Mouse (Mus musculus) bone marrow macrophage, adult 2 months (primary cell): Measurements from ENCODE around the gene Cdkl3. TPM values are rescaled to one million over a fixed set of nuclear protein-coding genes. Genes with fewer than 3 reads are reported as not detected.
A peak's percentile ranks its signal among the peaks of the same experiment; 100 is the strongest.

ENCODE experiments used
- H3K27ac ChIP-seq: 2 replicates; pipeline ENCODE4 v1.5.1; 2012; ENCODE audit warnings: low read depth, low read length; ENCODE audit not compliant: insufficient read depth
- H3K4me1 ChIP-seq: 2 replicates; pipeline ENCODE4 v1.6.1; 2012; ENCODE audit warnings: low read length; ENCODE audit not compliant: control insufficient read depth, insufficient read depth
- H3K4me3 ChIP-seq: 2 replicates; pipeline ENCODE4 v1.5.1; 2012; ENCODE audit warnings: mild to moderate bottlenecking, low read length, moderate library complexity; ENCODE audit not compliant: insufficient read depth
- CTCF ChIP-seq: IDR thresholded peaks from 2 replicates; pipeline ENCODE4 v1.5.1; 2012; ENCODE audit warnings: low read depth, mild to moderate bottlenecking, low read length, moderate library complexity
- POLR2A ChIP-seq: IDR thresholded peaks from 2 replicates; pipeline ENCODE4 v1.6.1; 2012; ENCODE audit warnings: mild to moderate bottlenecking, low read depth, low read length, borderline replicate concordance
- polyA plus RNA-seq: library from polyadenylated mRNA; stranded (reverse); fragments of >200 nt; gene quantifications from 2 replicates; pipeline ENCODE4 v1.2.4, GENCODE M21; 2012; ENCODE audit not compliant: missing spikeins, insufficient read depth, insufficient read length

The Cdkl3 gene
- polyA plus RNA-seq, 1 experiment, result 0.86 TPM

DNA sequence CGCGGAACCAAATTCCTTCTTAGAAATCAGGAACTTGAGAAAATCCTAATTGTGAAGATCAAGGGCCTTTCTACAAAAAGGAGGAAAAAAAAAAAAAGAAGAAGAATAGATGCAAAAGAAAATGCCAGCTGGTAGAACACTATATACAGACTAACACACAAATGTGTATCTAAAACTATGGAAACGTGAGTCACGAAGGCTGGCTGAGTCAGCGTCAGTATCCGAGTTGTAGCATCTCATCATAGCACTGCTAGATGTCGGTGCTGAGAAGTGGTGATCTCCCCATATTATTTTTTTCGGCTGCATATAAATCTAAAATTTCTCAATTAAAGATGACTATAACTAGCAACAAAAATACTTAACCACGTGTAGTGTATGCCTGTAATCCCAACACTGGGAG is 87.2 kb downstream of the Cdkl3 start:
- TF ChIP-seq POLR2A, result no peak
- TF ChIP-seq CTCF, result no peak
- Histone ChIP-seq H3K4me3 (no peak overlapping the region), H3K27ac (no peak overlapping the region), H3K4me1 (peaks cover 11% of the 10 kb centered on the region)

DNA sequence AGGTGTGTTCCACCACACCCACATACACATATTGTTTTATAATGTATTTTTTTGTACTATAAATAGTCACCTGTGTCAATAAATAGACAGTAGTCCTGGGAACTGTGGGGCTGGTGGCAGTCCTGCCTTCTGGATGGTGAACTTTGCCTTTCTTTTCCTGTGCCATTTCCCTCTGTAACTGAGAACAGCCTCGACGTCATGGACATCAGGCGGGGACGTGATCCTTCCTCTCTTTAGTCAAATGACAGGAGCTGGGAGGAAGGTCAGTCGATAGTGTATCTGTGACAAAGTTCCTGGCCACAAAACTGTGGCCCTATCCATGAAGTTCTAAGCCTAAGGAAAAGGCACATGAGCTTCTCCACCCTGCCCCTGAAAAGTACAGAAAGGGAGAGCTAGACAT is 90.5 kb downstream of the Cdkl3 start:
- Histone ChIP-seq H3K4me3 (no peak overlapping the region), H3K27ac (no peak overlapping the region), H3K4me1 (peaks cover 14% of the 10 kb centered on the region)
- TF ChIP-seq POLR2A (no peak), CTCF (no peak)

DNA sequence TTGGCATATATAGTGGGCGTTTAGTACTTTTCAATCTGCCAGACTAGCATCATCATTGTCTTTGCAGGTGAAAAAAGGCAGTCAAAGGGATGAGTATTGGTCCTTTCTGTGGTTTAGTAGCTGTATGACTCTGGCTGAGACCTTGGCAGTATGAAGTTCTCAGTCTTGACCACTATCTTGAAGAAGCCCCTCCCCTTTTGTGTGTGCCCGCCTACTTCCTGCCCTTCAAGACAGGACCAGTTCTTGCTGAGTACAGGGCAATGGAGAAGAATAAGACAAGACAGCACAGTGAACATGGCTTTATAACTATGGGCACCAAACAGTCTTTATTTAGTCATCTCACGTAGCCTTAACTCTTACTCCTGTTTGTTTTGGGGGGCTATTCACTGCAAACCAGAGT is 93.0 kb downstream of the Cdkl3 start:
- H3K4me1 ChIP-seq, result peaks cover 24% of the 10 kb centered on the region
- no peak overlapping the region for H3K4me3 ChIP-seq
- TF ChIP-seq POLR2A (no peak), CTCF (no peak)
- H3K27ac ChIP-seq, result no peak overlapping the region

DNA sequence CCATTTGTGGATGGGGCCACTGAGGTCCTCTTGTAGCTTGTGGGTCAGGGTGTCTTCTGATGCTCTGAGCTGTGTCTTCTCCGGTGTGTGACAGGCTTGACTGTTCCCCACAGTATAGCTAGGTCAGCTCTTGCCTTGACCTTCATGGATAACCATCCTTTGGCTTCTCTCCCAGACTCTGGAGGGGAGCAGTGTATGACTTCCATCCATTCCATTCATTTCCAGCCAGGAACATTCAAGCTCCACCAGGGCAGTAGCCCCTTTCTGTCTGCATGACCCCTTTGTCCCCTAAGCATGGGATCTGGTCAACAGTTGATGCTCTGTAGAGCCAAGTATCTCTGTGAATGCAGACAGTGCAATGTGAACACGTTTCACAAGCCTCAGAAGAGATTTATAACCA is 93.6 kb downstream of the Cdkl3 start:
- no peak for TF ChIP-seq CTCF
- no peak for TF ChIP-seq POLR2A
- Histone ChIP-seq H3K4me1 (peaks cover 24% of the 10 kb centered on the region), H3K4me3 (no peak overlapping the region), H3K27ac (peak overlapping the region; percentile 82)

DNA sequence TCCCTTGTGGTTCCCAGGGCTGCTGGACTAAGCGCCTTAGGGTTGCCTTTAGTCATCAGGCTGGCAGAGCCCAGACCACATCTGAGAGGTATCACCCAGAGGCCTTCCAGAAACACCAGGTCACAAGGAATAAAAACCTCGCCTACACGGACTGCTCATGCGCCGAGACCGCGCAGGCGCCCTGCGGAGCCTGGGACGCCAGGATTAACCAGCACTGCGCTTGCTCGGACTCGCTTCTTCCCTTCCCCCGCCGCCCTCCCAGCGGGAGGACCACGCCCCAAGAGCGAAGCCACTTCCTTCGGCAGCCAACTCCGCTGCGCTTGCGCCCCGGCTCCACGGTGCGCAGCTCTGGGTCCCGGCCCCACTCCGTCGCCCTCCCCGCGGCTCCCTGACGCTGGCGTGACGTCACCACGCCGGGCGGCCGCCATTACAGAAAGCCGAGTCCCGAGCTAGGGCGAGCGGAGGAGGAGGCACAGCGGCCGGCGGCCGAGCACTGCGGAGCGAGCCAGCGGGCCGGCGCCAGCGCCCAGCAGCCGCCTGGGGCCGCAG is 94.5 kb downstream of the Cdkl3 start, which contains the start of gene Ppp2ca:
Gene Ppp2ca (plus strand): TSS at position 284 of the 549 bp plus-strand sequence.
- peak within 1 kb of the TSS; percentile 81 for H3K4me3 ChIP-seq
- TF ChIP-seq CTCF (no peak), POLR2A (no peak; the same call in 1 of the 2 replicates)
- H3K4me1 ChIP-seq, result peaks cover 29% of the 10 kb centered on the region
- H3K27ac ChIP-seq, result peak within 1 kb of the TSS; percentile 82

DNA sequence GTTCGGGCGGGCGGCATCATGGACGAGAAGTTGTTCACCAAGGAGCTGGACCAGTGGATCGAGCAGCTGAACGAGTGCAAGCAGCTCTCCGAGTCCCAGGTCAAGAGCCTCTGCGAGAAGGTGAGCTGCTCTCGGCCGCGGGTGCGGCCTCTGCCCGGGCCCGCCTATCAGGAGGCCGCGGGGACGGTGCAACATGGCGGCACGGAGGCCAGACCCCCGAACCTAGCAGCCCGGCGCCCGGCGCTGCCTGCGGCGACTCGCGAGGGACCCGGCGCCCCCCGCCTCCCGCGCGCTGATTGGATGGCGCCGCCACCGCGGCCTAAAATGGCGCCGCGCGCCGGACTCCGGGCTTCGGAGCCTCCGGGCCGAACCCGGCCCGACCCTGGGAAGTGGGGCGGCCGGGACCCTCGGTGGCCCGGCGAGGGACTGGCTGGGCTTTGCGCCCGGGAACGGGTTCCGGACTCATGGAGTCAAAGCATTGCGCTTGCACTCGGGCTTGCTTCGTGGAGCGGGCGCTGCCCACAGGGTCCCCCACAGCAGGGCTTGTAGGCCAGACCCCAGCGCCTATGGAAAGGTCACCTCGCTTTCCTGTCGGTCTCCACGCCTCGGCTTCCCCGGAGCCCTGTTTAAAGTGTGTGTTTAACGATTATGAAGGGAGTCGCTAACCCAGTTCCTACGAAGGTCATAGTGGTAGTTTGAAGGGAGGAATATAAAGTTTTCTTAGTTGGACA is 95.2 kb downstream of the Cdkl3 start:
- Histone ChIP-seq H3K4me1 (peaks cover 31% of the 10 kb centered on the region), H3K27ac (peak overlapping the region; percentile 82), H3K4me3 (peak overlapping the region; percentile 81)
- TF ChIP-seq CTCF, result no peak
- TF ChIP-seq POLR2A, result no peak

DNA sequence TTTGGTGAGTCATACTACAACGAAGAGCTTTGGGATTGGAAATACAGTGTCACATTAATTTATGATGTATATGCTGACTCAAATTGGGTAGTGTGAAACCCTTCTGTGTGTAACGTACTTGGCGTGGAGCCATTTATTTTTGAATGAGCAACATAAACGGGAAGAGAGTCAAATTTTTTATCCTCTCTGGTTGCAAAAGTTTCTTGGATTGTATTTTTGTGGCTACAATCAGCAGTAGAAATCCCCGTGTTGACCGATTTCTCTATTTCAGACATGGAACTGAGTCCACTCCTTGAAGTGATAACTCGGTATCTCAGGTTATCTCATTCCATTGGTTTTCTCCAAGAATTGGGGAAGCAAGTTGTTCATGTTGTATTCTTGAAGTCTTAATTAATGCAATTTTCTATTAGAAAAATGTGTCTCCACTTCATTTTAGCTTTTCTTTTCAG is 95.8 kb downstream of the Cdkl3 start:
- peak overlapping the region; percentile 81 for H3K4me3 ChIP-seq
- H3K4me1 ChIP-seq, result peaks cover 33% of the 10 kb centered on the region
- TF ChIP-seq POLR2A, result no peak
- peak overlapping the region; percentile 82 for H3K27ac ChIP-seq

DNA sequence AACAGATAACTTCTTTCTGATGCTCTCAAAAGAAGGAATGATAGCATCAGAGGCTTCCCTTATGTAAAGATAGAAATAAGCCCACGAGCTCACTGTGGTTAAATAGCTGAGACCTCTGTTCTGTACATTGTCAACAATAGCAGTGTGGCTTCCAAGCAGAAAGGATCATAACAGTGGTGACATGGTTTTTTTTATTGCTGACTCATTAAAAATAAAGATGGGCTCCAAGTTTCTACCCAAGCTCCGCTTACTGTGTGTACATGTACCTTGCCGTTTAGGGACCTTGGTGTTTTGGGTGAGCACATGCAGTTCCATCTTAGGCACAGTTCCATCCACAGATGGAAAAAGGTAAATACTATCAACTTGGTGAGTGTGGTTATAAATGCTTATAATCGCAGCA is 99.0 kb downstream of the Cdkl3 start:
- Histone ChIP-seq H3K4me3 (no peak overlapping the region), H3K27ac (no peak overlapping the region), H3K4me1 (peaks cover 26% of the 10 kb centered on the region)
- no peak for TF ChIP-seq POLR2A
- TF ChIP-seq CTCF, result no peak

DNA sequence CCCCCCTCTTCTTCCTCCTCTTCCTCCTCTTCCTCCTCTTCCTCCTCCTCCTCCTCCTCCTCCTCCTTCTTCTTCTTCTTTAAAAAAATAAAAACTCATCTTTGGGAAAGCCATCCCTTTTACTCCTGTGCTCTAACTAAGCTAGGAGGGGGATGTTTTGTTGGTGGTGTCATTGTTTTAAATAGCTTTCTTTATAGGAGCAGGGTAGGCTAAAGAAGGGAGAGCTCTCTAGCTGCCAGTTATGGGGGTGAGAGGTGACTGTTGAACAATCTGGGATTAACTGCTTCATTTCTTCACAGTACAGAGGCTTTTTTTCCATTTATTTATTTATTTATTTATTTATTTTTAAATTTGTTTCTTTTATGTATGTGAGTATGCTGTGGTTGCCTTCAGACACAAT is 101.5 kb downstream of the Cdkl3 start:
- TF ChIP-seq CTCF (no peak), POLR2A (no peak)
- H3K4me3 ChIP-seq, result no peak overlapping the region
- H3K4me1 ChIP-seq, result peaks cover 31% of the 10 kb centered on the region
- H3K27ac ChIP-seq, result no peak overlapping the region

DNA sequence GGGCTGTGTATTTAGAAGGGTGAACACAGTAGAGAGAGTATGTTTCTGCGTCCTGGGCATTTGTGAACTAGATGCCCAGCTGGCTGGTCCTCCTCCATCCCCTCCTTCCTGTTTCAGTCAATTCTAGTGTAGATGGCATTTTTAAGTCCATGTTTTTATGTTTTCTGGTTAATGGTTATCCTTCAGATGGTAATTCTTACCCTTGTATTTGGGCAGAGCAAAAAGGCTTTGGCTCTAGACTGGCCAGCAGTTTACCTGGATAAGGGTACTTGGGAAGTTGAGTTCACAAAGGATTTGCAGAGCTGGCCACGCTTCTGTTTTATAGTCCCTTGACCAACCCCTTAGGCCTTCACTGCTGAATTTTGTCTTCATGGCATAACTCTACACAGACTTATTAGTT is 102.0 kb downstream of the Cdkl3 start:
- Histone ChIP-seq H3K4me1 (peaks cover 29% of the 10 kb centered on the region), H3K4me3 (no peak overlapping the region), H3K27ac (no peak overlapping the region)
- TF ChIP-seq CTCF (no peak), POLR2A (no peak)

DNA sequence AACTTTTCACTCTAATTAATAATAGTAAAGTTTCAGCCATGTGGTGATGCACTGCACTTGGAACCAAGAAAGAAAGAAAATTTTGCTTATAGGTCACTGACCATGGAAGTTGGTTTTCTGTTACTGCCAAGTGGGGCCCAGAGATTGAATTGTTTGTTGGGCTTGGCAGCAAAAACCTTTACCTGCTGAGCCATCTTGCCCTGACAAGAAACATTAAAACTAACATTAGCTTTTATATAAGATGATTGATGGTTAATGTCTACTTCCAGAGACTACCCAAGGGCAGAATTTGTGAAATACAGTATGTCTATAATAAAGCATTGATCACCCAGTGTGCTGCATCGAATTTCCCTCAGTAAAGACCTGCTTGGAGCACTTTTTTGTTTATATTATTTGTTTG is 102.4 kb downstream of the Cdkl3 start:
- Histone ChIP-seq H3K4me1 (peaks cover 25% of the 10 kb centered on the region), H3K4me3 (no peak overlapping the region), H3K27ac (no peak overlapping the region)
- no peak for TF ChIP-seq POLR2A
- TF ChIP-seq CTCF, result no peak
